8 mouse cellular contexts compared by ENCODE assay signal in genomic region chr8:11554799-11555719, GRCm38 (mm10). TPM values are rescaled to one million over a fixed set of nuclear protein-coding genes. Genes with fewer than 3 reads are reported as not detected.
DNase-seq lines count a peak whose midpoint lies in the region; ATAC-seq and TF ChIP-seq lines count a peak whose summit lies in the region.

TSS of gene Ing1 (plus strand) at chr8:11555571.

- WGBS in forebrain, postnatal 0 days = 1% methylated on average over 52 of the region's 52 CpGs
- WGBS in lung, embryonic 15.5 days = under 1% methylated on average over 52 of the region's 52 CpGs

- peak within 1 kb of the TSS; percentile 100 for H3K27ac ChIP-seq in forebrain, postnatal 0 days (ENCODE audit: low read depth, low read length)
- H3K27ac ChIP-seq in lung, embryonic 15.5 days = peak within 1 kb of the TSS; percentile 99

- peak within 1 kb of the TSS; percentile 85 for H3K4me3 ChIP-seq in G1E (ENCODE audit: low read depth, low read length)
- peak within 1 kb of the TSS; percentile 91 for H3K4me3 ChIP-seq in forebrain, postnatal 0 days (ENCODE audit: low read depth, low read length)
- peak within 1 kb of the TSS; percentile 94 for H3K4me3 ChIP-seq in lung, embryonic 15.5 days

- peak within 1 kb of the TSS; percentile 86 for H3K4me2 ChIP-seq in forebrain, postnatal 0 days (ENCODE audit: low read depth)
- peak within 1 kb of the TSS; percentile 81 for H3K4me2 ChIP-seq in lung, embryonic 15.5 days

- peak within 1 kb of the TSS; percentile 97 for H3K9ac ChIP-seq in forebrain, postnatal 0 days
- peak within 1 kb of the TSS; percentile 97 for H3K9ac ChIP-seq in lung, embryonic 15.5 days

- peak; percentile 32 for ATAC-seq in G1E (ENCODE audit: extremely low read depth, insufficient number of reproducible peaks, low FRiP score, poor library complexity, severe bottlenecking)
- peak; percentile 82 for ATAC-seq in forebrain, postnatal 0 days
- peak; percentile 79 for ATAC-seq in lung, embryonic 15.5 days (ENCODE audit: borderline replicate concordance, extremely low read depth, low FRiP score, low TSS enrichment)

- no peak for TF ChIP-seq CTCF in G1E (IDR thresholded peaks at IDR 0.05; ENCODE audit: low read depth, low read length)
- no peak for TF ChIP-seq CTCF in forebrain, postnatal 0 days (IDR thresholded peaks at IDR 0.05; ENCODE audit: low read depth)

- H3K9me3 ChIP-seq in G1E (replicated peaks) = 0 out of 2 replicates have a peak, but pooled peaks cover 2% of the 10 kb centered on the region
- H3K9me3 ChIP-seq in forebrain, postnatal 0 days (ENCODE audit: low read length) = no peaks in the 10 kb centered on the region
- H3K9me3 ChIP-seq in lung, embryonic 15.5 days = no peaks in the 10 kb centered on the region

- H3K36me3 ChIP-seq in G1E (replicated peaks) = peaks cover 8% of the 10 kb centered on the region
- H3K36me3 ChIP-seq in forebrain, postnatal 0 days (ENCODE audit: insufficient read depth) = no peaks in the 10 kb centered on the region
- H3K36me3 ChIP-seq in lung, embryonic 15.5 days = no peaks in the 10 kb centered on the region

- H3K27me3 ChIP-seq in G1E (ENCODE audit: insufficient read depth, low read length) = no peaks in the 10 kb centered on the region
- H3K27me3 ChIP-seq in forebrain, postnatal 0 days (ENCODE audit: insufficient read depth, low read length) = no peaks in the 10 kb centered on the region
- H3K27me3 ChIP-seq in lung, embryonic 15.5 days = no peaks in the 10 kb centered on the region

- H3K4me1 ChIP-seq in G1E (ENCODE audit: insufficient read depth, low read depth, low read length) = peaks cover 49% of the 10 kb centered on the region
- peaks cover 9% of the 10 kb centered on the region; the same call in 1 of the 2 replicates for H3K4me1 ChIP-seq in forebrain, postnatal 0 days (ENCODE audit: insufficient read depth)
- H3K4me1 ChIP-seq in lung, embryonic 15.5 days = peaks cover 27% of the 10 kb centered on the region

- DNase-seq in G1E (ENCODE audit: low spot score) = peak; percentile 83
- peak; percentile 94 to 96 for DNase-seq in cerebellum, adult 18-20 months
- DNase-seq in forebrain, postnatal 0 days = peak; percentile 98
- peak; percentile 95 for DNase-seq in heart, postnatal 4 days
- peak; percentile 91 to 94 for DNase-seq in layer of hippocampus, adult 8-10 months (ENCODE audit: low spot score in 2 of 2)
- DNase-seq in ovary, adult 18-20 months (ENCODE audit: low spot score) = peak; percentile 91
- peak; percentile 97 for DNase-seq in thymus, postnatal 0 days (ENCODE audit: low spot score)

RNA-seq across cellular contexts. Expression of gene Ing1, which starts in this region (rescaled TPM):
- total RNA-seq in G1E (2014; fragmentation: Nextera tagmentation) (29.7 and 32.2 TPM in 2 replicates), G1E (2017) (43.6 and 45.2 TPM in 2 replicates)
- 61.5 and 62.6 TPM in 2 replicates for polyA plus RNA-seq in G1E (2012)
- total RNA-seq in forebrain, postnatal 0 days (2014; rRNA removed) = 30.8 and 34.7 TPM in 2 replicates
- polyA plus RNA-seq in forebrain, postnatal 0 days (2015; fragmentation: Nextera tagmentation; extraction: Ambion mirVana) = 43.5 and 49.9 TPM in 2 replicates
- total RNA-seq in heart, postnatal 4 days (2021) = 10 to 100 TPM; 34.7 to 38.1 TPM
- 10 to 100 TPM; 35.7 to 43.2 (median 41.5) TPM for total RNA-seq in layer of hippocampus, adult 8-10 months (2022)
- 47.4 and 48.1 TPM in 2 replicates for polyA plus RNA-seq in lung, embryonic 15.5 days (2015; fragmentation: Nextera tagmentation; extraction: Ambion mirVana)
- polyA plus RNA-seq in thymus, postnatal 0 days (2015; fragmentation: Nextera tagmentation; extraction: Ambion mirVana) = 85.3 and 87.0 TPM in 2 replicates

Comparison
In these comparisons a context has a peak if more than half of its experiments do, and no peak if none do; other contexts are left out.
1. Peak in every context shown above with its lines: DNase-seq, ATAC-seq, H3K4me3 ChIP-seq and H3K27ac ChIP-seq.
2. ATAC-seq: peak in every context shown above with its lines; median percentile 82 in forebrain, postnatal 0 days; 79 in lung, embryonic 15.5 days; 32 in G1E.